Mouse (Mus musculus): ENCODE data around the gene Vsig2.

Gene Vsig2

DNA sequence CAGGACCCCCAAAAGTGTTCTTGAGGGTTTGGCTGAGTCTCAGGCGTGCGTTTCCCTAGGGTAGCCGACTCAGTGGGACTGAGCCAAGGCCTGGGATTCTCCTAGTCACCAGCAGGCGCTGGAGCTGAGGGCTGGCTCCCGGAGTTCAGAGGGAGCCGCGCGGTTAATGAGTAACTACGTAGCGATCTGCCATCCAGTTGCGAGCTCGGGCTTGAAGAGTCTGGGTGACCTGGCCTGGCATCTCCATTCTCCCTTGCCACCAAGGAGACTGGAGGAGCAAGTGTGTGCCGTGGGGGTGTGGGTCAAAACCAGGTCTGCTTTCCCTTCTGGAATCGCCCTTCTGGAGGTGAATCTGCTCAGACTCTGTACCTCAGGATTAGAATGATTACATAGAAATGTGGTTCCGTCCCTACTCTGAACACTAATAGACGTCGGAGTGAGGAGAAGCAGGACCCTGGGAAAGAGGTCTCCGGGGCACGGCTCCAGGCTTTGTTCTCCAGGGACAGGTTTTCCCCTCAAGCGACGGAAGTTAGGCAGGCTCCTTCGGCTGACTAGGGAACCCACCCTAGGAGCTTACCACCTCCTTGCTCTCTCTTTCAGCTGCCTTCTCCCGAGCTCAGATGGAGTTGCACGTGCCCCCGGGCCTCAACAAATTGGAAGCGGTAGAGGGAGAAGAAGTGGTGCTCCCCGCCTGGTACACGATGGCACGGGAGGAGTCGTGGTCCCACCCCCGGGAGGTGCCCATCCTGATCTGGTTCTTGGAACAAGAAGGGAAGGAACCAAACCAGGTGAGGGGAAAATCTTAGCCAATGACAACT is 8.0 kb upstream of the Vsig2 start:
- no peak for DNase-seq (ENCODE audit: low read depth in 1 of 2, low spot score in 2 of 2)

DNA sequence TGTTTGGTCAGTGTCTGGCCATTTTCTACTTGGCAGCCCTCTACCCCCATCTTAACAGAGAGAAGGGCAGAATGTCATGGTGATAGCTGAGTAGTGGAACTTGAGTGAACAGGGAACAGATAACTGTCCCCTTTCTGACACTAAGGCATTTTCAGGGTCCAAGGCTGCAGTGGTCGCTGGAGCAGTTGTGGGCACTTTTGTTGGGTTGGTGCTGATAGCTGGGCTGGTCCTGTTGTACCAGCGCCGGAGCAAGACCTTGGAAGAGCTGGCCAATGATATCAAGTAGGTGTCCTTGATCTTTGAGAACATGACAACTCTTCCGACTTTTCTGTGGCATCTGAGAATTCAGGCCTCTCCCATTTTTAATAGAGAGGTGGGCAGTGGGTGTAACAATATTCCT is 2.2 kb upstream of the Vsig2 start:
- DNase-seq (ENCODE audit: low read depth in 1 of 2, low spot score in 2 of 2), result no peak

- no peak for DNase-seq (ENCODE audit: low read depth in 1 of 2, low spot score in 2 of 2)
These were observed 1.3 kb upstream of the Vsig2 start for GRCm38 (mm10) chr9:37537658-37538250.

GRCm38 (mm10) chr9:37540226-37540625 is 1.2 kb downstream of the Vsig2 start:
- no peak for DNase-seq (ENCODE audit: low read depth in 1 of 2, low spot score in 2 of 2)

DNA sequence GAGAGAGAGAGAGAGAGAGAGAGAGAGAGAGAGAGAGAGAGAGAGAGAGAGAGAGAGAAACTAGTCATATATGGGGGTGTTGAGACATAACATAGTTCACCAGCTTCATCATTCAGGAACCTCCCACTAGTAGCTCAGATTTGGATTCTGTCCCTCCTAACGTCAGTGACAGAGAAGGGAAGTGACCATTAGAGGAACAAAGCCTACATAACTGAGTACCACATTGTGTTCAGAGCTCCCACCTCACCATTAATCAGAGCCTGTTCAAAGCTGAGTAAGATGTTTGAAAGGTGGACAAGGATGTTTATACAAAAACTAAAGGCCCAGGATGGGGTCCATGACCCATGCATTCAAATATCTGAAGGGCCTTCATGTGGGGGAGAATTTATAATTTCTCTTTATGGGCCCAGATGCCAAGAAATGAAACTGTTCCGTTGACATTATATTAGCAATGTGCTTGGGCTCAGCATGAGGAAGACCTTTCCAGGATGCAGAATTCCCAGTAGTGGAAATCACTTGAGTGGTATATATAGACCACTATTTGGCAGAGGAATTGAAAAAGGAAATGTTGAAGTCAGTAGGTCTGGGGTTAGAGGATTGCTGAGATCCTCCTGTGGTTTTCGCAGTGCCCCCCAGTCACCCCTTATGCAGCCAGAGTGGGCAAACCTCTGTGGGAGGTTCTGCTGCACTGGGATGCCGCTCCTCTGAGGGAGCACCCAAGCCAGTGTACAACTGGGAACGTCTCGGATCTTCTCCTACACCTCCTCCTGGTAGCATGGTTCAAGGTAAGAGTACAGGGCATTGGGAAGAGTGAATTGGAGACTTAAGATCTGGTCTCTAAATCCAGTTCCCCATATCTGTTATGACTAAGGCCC is 1.9 kb downstream of the Vsig2 start:
- DNase-seq (ENCODE audit: low read depth in 1 of 2, low spot score in 2 of 2), result no peak

- no peak for DNase-seq (ENCODE audit: low read depth in 1 of 2, low spot score in 2 of 2)
These were observed 3.0 kb downstream of the Vsig2 start for GRCm38 (mm10) chr9:37541851-37542642.

DNA sequence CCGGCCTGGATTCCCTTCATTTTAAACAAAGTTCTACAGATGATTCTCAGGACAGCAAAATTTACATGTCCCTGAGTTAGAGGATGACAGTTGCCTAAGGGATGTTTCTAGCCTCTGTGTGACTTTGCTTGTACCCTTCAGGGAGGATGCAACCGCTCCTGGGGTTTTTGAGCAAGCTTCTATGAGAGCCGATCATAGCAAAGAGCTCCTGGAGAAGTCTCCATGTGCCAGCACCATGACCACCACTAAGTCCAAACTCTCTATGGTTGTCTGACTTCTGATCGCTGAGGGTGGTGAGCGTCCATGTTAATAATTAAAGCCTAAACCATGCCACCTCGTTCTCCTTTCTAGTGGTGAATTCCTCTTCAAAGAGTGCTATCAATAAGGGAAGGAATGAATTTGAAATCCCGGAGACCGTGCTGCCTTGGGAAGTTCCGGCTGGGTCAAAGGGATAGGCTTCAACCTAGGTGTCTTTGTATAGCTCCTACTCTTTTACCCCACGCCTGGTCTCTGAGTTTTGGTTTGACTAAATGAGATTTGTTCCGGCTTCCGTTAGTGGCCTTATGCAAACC is 4.9 kb downstream of the Vsig2 start:
- no peak for DNase-seq (ENCODE audit: low read depth in 1 of 2, low spot score in 2 of 2)

GRCm38 (mm10) chr9:37544447-37545165 is 5.6 kb downstream of the Vsig2 start:
- no peak for DNase-seq (ENCODE audit: low read depth in 1 of 2, low spot score in 2 of 2)

GRCm38 (mm10) chr9:37545166-37545610 is 6.1 kb downstream of the Vsig2 start:
- DNase-seq (ENCODE audit: low read depth in 1 of 2, low spot score in 2 of 2), result no peak

GRCm38 (mm10) chr9:37545847-37546452 is 6.9 kb downstream of the Vsig2 start:
- no peak for DNase-seq (ENCODE audit: low read depth in 1 of 2, low spot score in 2 of 2)

GRCm38 (mm10) chr9:37546889-37547288 is 7.8 kb downstream of the Vsig2 start:
- no peak for DNase-seq (ENCODE audit: low read depth in 1 of 2, low spot score in 2 of 2)

- no peak for DNase-seq (ENCODE audit: low read depth in 1 of 2, low spot score in 2 of 2)
These were observed 11.4 kb downstream of the Vsig2 start for GRCm38 (mm10) chr9:37550435-37550834.

DNA sequence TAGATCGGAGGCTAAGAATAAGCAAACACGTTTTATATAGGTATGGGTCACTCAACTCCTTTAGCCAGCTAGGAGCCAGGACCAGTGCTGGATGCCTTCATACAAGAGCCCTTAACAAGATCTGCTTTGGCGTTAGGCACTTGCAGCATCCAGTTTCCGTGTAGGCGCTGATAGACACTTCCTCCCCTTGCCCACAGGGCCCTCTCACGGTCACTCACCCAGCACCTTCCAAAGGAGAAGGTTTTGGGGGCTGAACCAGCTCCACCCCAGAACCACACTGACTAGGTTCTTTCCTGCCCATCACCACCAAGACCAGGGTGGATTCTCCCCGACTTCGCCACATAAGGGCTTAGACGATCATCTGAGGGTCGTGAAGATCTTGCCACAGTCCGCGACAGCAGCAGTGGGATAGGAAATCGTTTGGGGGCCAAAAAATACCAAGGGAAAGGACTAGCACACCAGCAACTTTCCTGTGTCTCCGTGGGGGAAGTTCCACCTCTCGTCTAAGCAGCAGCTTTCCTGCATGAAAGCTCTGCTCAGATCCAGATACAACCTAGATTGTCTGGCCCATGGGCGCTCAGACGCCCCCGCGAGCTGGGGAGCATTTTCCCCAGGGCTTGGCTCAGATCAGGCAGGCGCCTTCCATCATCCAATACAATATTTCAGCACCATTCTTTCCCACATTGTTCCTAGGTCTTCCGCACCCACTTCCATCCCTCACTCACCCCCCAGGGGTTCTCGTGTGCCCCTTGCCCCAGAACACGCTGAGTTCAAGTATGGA is 12.9 kb downstream of the Vsig2 start:
- DNase-seq (ENCODE audit: low read depth in 1 of 2, low spot score in 2 of 2), result no peak

DNA sequence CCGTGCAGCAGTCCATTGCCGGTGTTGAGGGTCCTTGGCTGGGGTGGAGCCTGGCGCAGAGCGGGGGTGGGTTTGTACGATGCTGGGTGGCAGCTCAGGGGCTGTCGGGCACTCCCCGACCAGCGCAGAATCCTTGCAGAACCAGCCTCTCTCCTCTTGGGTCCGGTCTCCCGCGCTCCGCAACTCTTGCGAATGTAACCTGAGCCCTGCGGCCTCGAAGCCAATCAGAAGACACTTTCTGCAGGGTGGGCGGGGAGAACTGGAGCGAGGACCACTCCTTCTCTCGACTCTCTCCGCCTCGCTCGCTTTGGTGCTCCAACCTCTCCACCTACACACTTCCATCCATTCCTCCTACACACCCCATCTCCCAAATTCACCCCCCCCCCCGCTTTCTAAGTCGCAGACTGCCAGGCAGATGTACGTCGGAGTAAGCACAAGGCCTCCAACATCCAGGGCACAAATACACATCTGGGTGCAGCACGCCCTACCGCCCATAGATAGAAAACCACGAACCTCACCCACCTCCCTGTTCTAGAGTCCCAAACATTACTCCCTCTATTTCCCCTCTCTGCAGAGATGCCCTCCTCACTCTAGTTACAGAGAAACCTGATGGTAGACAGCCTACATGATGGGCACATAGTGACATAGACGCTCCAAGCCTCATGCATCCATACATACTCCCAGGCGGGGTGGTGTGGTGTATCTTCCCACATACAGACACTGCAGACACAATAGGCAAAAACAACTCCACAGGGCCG is 13.7 kb downstream of the Vsig2 start, which contains the start of gene Nrgn:
Nrgn (minus strand) TSS at position 369 of the 758 bp plus-strand sequence.
- no peak for DNase-seq (ENCODE audit: low read depth in 1 of 2, low spot score in 2 of 2)

- no peak for DNase-seq (ENCODE audit: low read depth in 1 of 2, low spot score in 2 of 2)
These were observed 15.2 kb downstream of the Vsig2 start for GRCm38 (mm10) chr9:37554279-37554678.

GRCm38 (mm10) chr9:37554838-37555748 is 16.0 kb downstream of the Vsig2 start, which contains the start of gene Siae:
Gene Siae (plus strand): TSS chr9:37555698.
- DNase-seq (ENCODE audit: low read depth in 1 of 2, low spot score in 2 of 2), result no peak

- no peak for DNase-seq (ENCODE audit: low read depth in 1 of 2, low spot score in 2 of 2)
These were observed 17.3 kb downstream of the Vsig2 start for GRCm38 (mm10) chr9:37556366-37556765.
